Mouse (Mus musculus) liver, postnatal 0 days (tissue): ENCODE results near the gene Edem1.

ENCODE experiments used
- CTCF ChIP-seq: sonication (generic); IDR thresholded peaks from 2 replicates; pipeline ENCODE4 v1.5.1; 2016; ENCODE audit warnings: antibody characterized with exemption, low read depth
- EP300 ChIP-seq: IDR thresholded peaks from 2 replicates; pipeline ENCODE4 v1.6.1; 2016; ENCODE audit warnings: antibody characterized with exemption, low read depth, mild to moderate bottlenecking

DNA sequence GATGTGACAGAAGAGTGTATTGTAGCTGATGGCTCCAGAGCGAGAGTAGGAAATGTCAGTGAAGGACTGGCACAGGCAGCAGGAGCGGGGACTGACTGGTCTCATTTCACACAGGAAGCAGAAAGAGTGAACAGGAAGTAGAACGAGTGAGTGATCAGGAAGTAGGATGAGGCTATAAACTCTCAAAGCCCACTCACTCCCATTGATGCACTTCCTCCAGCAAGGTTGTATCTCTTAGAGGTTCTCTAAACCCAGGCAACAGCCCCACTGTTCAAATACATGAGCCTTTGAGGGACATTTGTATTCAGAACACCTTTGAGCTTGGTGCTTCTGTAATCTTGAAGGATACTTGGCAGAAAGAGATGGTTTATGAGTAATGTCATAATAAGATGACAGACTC, 15.7 kb downstream of the Edem1 start:
- TF ChIP-seq CTCF (no peak), EP300 (no peak)
